Mouse (Mus musculus) midbrain, embryonic 12.5 days (tissue): ENCODE results near the gene Yipf1. TPM values are rescaled to one million over a fixed set of nuclear protein-coding genes. Genes with fewer than 3 reads are reported as not detected.

Source experiments
- ATAC-seq: fragments of 200-750 bp; cut with Nextera tagmentation; 2 replicates; pipeline ENCODE4 v1.8.0; 2017; ENCODE audit warnings: low read depth, moderate TSS enrichment, moderate library complexity; ENCODE audit not compliant: low FRiP score
- H3K27ac ChIP-seq: fragments of 300-500 bp; sonication (generic); replicated peaks from 2 replicates; pipeline ENCODE4 v1.5.1; 2016; ENCODE audit warnings: mild to moderate bottlenecking
- H3K27me3 ChIP-seq: fragments of 300-500 bp; sonication (generic); 2 replicates; pipeline ENCODE4 v1.6.1; 2016; ENCODE audit warnings: mild to moderate bottlenecking
- H3K36me3 ChIP-seq: fragments of 300-500 bp; sonication (generic); 2 replicates; pipeline ENCODE4 v1.6.1; 2016
- H3K4me1 ChIP-seq: fragments of 300-500 bp; sonication (generic); 2 replicates; pipeline ENCODE4 v1.6.1; 2016
- H3K4me2 ChIP-seq: fragments of 300-500 bp; sonication (generic); replicated peaks from 2 replicates; pipeline ENCODE4 v1.6.1; 2016; ENCODE audit warnings: mild to moderate bottlenecking, moderate library complexity
- H3K4me3 ChIP-seq: fragments of 300-500 bp; sonication (generic); 2 replicates; pipeline ENCODE4 v1.5.1; 2016; ENCODE audit warnings: mild to moderate bottlenecking
- H3K9ac ChIP-seq: fragments of 300-500 bp; sonication (generic); replicated peaks from 2 replicates; pipeline ENCODE4 v1.6.1; 2016; ENCODE audit warnings: mild to moderate bottlenecking, moderate library complexity
- H3K9me3 ChIP-seq: fragments of 300-500 bp; sonication (generic); 2 replicates; pipeline ENCODE4 v1.6.1; 2016; ENCODE audit warnings: mild to moderate bottlenecking
- WGBS: fragments of 180-500 bp; shearing (Covaris S2); methylation state at CpG from one replicate; pipeline ENCODE4 v1.1.7; 2016; 5-methylcytosine and 5-hydroxymethylcytosine counted together
- polyA plus RNA-seq: library from polyadenylated mRNA; unstranded; fragments of >200 nt; fragmentation: Nextera tagmentation; extraction: Ambion mirVana; gene quantifications from 2 replicates; pipeline ENCODE4 v1.2.1, GENCODE M21; 2016

Gene Yipf1
- polyA plus RNA-seq, 1 experiment from 2014 or later = 41.9 TPM

GRCm38 (mm10) chr4:107299779-107300340, 14.3 kb upstream of the Yipf1 start:
- H3K4me1 ChIP-seq = no peaks in the 10 kb centered on the region
- ATAC-seq = no peak
- WGBS = 86% methylated on average over 7 of the region's 7 CpGs
- H3K9ac ChIP-seq = no peak overlapping the region
- no peak overlapping the region for H3K27ac ChIP-seq
- H3K36me3 ChIP-seq = no peaks in the 10 kb centered on the region
- H3K27me3 ChIP-seq = no peaks in the 10 kb centered on the region
- no peak overlapping the region for H3K4me3 ChIP-seq
- H3K9me3 ChIP-seq = no peaks in the 10 kb centered on the region
- no peak overlapping the region for H3K4me2 ChIP-seq

GRCm38 (mm10) chr4:107300371-107300770, 13.8 kb upstream of the Yipf1 start:
- H3K27me3 ChIP-seq = peaks cover under 1% of the 10 kb centered on the region; the same call in 1 of the 2 replicates
- WGBS = 87% methylated on average over 4 of the region's 4 CpGs
- no peak overlapping the region for H3K4me3 ChIP-seq
- no peaks in the 10 kb centered on the region; the same call in 1 of the 2 replicates for H3K4me1 ChIP-seq
- H3K27ac ChIP-seq = no peak overlapping the region
- no peak overlapping the region for H3K4me2 ChIP-seq
- no peaks in the 10 kb centered on the region for H3K9me3 ChIP-seq
- ATAC-seq = no peak
- no peaks in the 10 kb centered on the region for H3K36me3 ChIP-seq
- H3K9ac ChIP-seq = no peak overlapping the region

- H3K36me3 ChIP-seq = no peaks in the 10 kb centered on the region
- H3K27ac ChIP-seq = no peak overlapping the region
- 100% methylated on average over 1 of the region's 1 CpGs for WGBS
- no peak overlapping the region for H3K4me3 ChIP-seq
- H3K9me3 ChIP-seq = no peaks in the 10 kb centered on the region
- no peak overlapping the region for H3K9ac ChIP-seq
- no peaks in the 10 kb centered on the region; the same call in 1 of the 2 replicates for H3K4me1 ChIP-seq
- no peak overlapping the region for H3K4me2 ChIP-seq
- H3K27me3 ChIP-seq = peaks cover 7% of the 10 kb centered on the region; the same call in 1 of the 2 replicates
- ATAC-seq = no peak
These were observed 13.1 kb upstream of the Yipf1 start for GRCm38 (mm10) chr4:107300902-107301555.

- H3K27ac ChIP-seq = no peak overlapping the region
- no peak overlapping the region for H3K4me2 ChIP-seq
- WGBS = 89% methylated on average over 9 of the region's 9 CpGs
- H3K4me1 ChIP-seq = no peaks in the 10 kb centered on the region; the same call in 1 of the 2 replicates
- H3K27me3 ChIP-seq = peaks cover 13% of the 10 kb centered on the region
- no peak overlapping the region for H3K4me3 ChIP-seq
- no peaks in the 10 kb centered on the region for H3K9me3 ChIP-seq
- no peak overlapping the region for H3K9ac ChIP-seq
- H3K36me3 ChIP-seq = no peaks in the 10 kb centered on the region
- ATAC-seq = no peak
These were observed 11.9 kb upstream of the Yipf1 start for GRCm38 (mm10) chr4:107302221-107302620.

GRCm38 (mm10) chr4:107302832-107303231, 11.3 kb upstream of the Yipf1 start:
- no peak overlapping the region for H3K27ac ChIP-seq
- no peak overlapping the region for H3K9ac ChIP-seq
- H3K27me3 ChIP-seq = peaks cover 13% of the 10 kb centered on the region
- WGBS = 90% methylated on average over 4 of the region's 4 CpGs
- H3K36me3 ChIP-seq = no peaks in the 10 kb centered on the region
- no peaks in the 10 kb centered on the region; the same call in 1 of the 2 replicates for H3K4me1 ChIP-seq
- no peak overlapping the region for H3K4me2 ChIP-seq
- ATAC-seq = no peak
- no peak overlapping the region for H3K4me3 ChIP-seq
- no peaks in the 10 kb centered on the region for H3K9me3 ChIP-seq

GRCm38 (mm10) chr4:107303531-107303930, 10.6 kb upstream of the Yipf1 start:
- H3K9me3 ChIP-seq = no peaks in the 10 kb centered on the region
- peaks cover 13% of the 10 kb centered on the region for H3K27me3 ChIP-seq
- whole genome bisulfite sequencing = 61% methylated on average over 3 of the region's 3 CpGs

GRCm38 (mm10) chr4:107306966-107307365, 7.2 kb upstream of the Yipf1 start, which contains the start of gene Dio1:
Gene Dio1, minus strand, starts transcription at chr4:107307169.
- H3K4me1 ChIP-seq = no peaks in the 10 kb centered on the region; the same call in 1 of the 2 replicates
- no peak for ATAC-seq
- 75% methylated on average over 6 of the region's 6 CpGs for WGBS
- no peak within 1 kb of the TSS for H3K27ac ChIP-seq
- no peak within 1 kb of the TSS for H3K4me3 ChIP-seq
- H3K36me3 ChIP-seq = no peaks in the 10 kb centered on the region
- H3K27me3 ChIP-seq = peaks cover 13% of the 10 kb centered on the region
- no peak within 1 kb of the TSS for H3K4me2 ChIP-seq
- no peak within 1 kb of the TSS for H3K9ac ChIP-seq
- H3K9me3 ChIP-seq = no peaks in the 10 kb centered on the region

More at GRCm38 (mm10) chr4:107303531-107303930, 10.6 kb upstream of the Yipf1 start:
- no peak overlapping the region for H3K4me2 ChIP-seq
- no peak overlapping the region for H3K4me3 ChIP-seq
- no peaks in the 10 kb centered on the region; the same call in 1 of the 2 replicates for H3K4me1 ChIP-seq
- no peak overlapping the region for H3K27ac ChIP-seq
- no peaks in the 10 kb centered on the region for H3K36me3 ChIP-seq
- ATAC-seq = no peak
- no peak overlapping the region for H3K9ac ChIP-seq

GRCm38 (mm10) chr4:107314479-107314805, 279 bp downstream of the Yipf1 start:
- H3K36me3 ChIP-seq = peaks cover 18% of the 10 kb centered on the region
- 0 out of 2 replicates have a peak overlapping the region, but pooled peaks have one; percentile 54 for H3K27ac ChIP-seq
- H3K4me3 ChIP-seq = peak overlapping the region; percentile 66
- no peaks in the 10 kb centered on the region for H3K27me3 ChIP-seq
- H3K4me2 ChIP-seq = peak overlapping the region; percentile 72
- peak overlapping the region; percentile 58 for H3K9ac ChIP-seq
- no peaks in the 10 kb centered on the region for H3K9me3 ChIP-seq
- ATAC-seq = peak; percentile 24; the same call in 1 of the 2 replicates
- H3K4me1 ChIP-seq = peaks cover 17% of the 10 kb centered on the region
- 6% methylated on average over 7 of the region's 7 CpGs for WGBS

GRCm38 (mm10) chr4:107318646-107319045, 4.5 kb downstream of the Yipf1 start:
- Histone ChIP-seq H3K4me1 (peaks cover 13% of the 10 kb centered on the region), H3K4me3 (no peak overlapping the region), H3K36me3 (peaks cover 54% of the 10 kb centered on the region), H3K27ac (no peak overlapping the region), H3K4me2 (no peak overlapping the region), H3K9me3 (no peaks in the 10 kb centered on the region), H3K27me3 (no peaks in the 10 kb centered on the region), H3K9ac (no peak overlapping the region)
- ATAC-seq = no peak
- WGBS = 88% methylated on average over 8 of the region's 8 CpGs

GRCm38 (mm10) chr4:107321041-107321440, 6.9 kb downstream of the Yipf1 start:
- H3K4me2 ChIP-seq = no peak overlapping the region
- H3K4me1 ChIP-seq = no peaks in the 10 kb centered on the region
- H3K9me3 ChIP-seq = no peaks in the 10 kb centered on the region
- H3K27ac ChIP-seq = no peak overlapping the region
- 85% methylated on average over 2 of the region's 2 CpGs for WGBS
- ATAC-seq = no peak
- H3K36me3 ChIP-seq = peaks cover 64% of the 10 kb centered on the region
- no peak overlapping the region for H3K9ac ChIP-seq
- H3K27me3 ChIP-seq = no peaks in the 10 kb centered on the region
- no peak overlapping the region for H3K4me3 ChIP-seq

GRCm38 (mm10) chr4:107323113-107323512, 8.9 kb downstream of the Yipf1 start:
- no peak for ATAC-seq
- Histone ChIP-seq H3K4me3 (no peak overlapping the region), H3K9me3 (no peaks in the 10 kb centered on the region), H3K4me2 (no peak overlapping the region), H3K9ac (no peak overlapping the region), H3K27me3 (no peaks in the 10 kb centered on the region), H3K27ac (no peak overlapping the region), H3K4me1 (no peaks in the 10 kb centered on the region), H3K36me3 (peaks cover 57% of the 10 kb centered on the region)
- WGBS = 92% methylated on average over 2 of the region's 2 CpGs

GRCm38 (mm10) chr4:107328530-107328929, 14.4 kb downstream of the Yipf1 start:
- Histone ChIP-seq H3K27ac (no peak overlapping the region), H3K4me1 (no peaks in the 10 kb centered on the region), H3K4me3 (no peak overlapping the region), H3K4me2 (no peak overlapping the region), H3K9me3 (no peaks in the 10 kb centered on the region), H3K9ac (no peak overlapping the region), H3K27me3 (no peaks in the 10 kb centered on the region), H3K36me3 (peaks cover 20% of the 10 kb centered on the region; the same call in 1 of the 2 replicates)
- no peak for ATAC-seq
- 95% methylated on average over 8 of the region's 8 CpGs for WGBS
